Mouse (Mus musculus) midbrain, postnatal 0 days (tissue): Measurements from ENCODE around the gene Speer4c. TPM values are rescaled to one million over a fixed set of nuclear protein-coding genes. Genes with fewer than 3 reads are reported as not detected.
"Not testable (repeated sequence)": the region's sequence is repeated elsewhere in the genome, so short reads cannot be mapped to it uniquely, and the experiment has no call there.

ENCODE experiments used
- ATAC-seq: fragments of 200-750 bp; cut with Nextera tagmentation; 2 replicates; pipeline ENCODE4 v1.8.0; 2017; ENCODE audit warnings: moderate number of reproducible peaks, mild to moderate bottlenecking, moderate TSS enrichment, moderate library complexity; ENCODE audit not compliant: low FRiP score
- DNase-seq: peaks from one replicate; pipeline ENCODE4 v3.0.0-alpha.2; 2015; ENCODE audit warnings: low spot score
- H3K27ac ChIP-seq: fragments of 300-500 bp; sonication (generic); 2 replicates; pipeline ENCODE4 v1.5.1; 2014; ENCODE audit warnings: low read depth, mild to moderate bottlenecking, low read length, mixed read lengths
- H3K27me3 ChIP-seq: fragments of 300-500 bp; sonication (generic); 2 replicates; pipeline ENCODE4 v1.6.1; 2014; ENCODE audit warnings: low read length, control low read depth, mixed read lengths; ENCODE audit not compliant: insufficient read depth
- H3K36me3 ChIP-seq: fragments of 300-500 bp; sonication (generic); 2 replicates; pipeline ENCODE4 v1.6.1; 2014; ENCODE audit warnings: low read length, control low read depth, mixed read lengths; ENCODE audit not compliant: insufficient read depth
- H3K4me1 ChIP-seq: fragments of 300-500 bp; sonication (generic); 2 replicates; pipeline ENCODE4 v1.6.1; 2014; ENCODE audit warnings: mild to moderate bottlenecking, control low read depth, antibody characterized with exemption, low read length, mixed read lengths; ENCODE audit not compliant: insufficient read depth
- H3K4me2 ChIP-seq: fragments of 300-500 bp; sonication (generic); 2 replicates; pipeline ENCODE4 v1.6.1; 2014; ENCODE audit warnings: low read depth, mild to moderate bottlenecking, low read length, mixed read lengths; ENCODE audit not compliant: poor library complexity, severe bottlenecking
- H3K4me3 ChIP-seq: fragments of 300-500 bp; sonication (generic); 2 replicates; pipeline ENCODE4 v1.5.1; 2014; ENCODE audit warnings: low read depth, mild to moderate bottlenecking, low read length, moderate library complexity
- H3K9ac ChIP-seq: fragments of 300-500 bp; sonication (generic); replicated peaks from 2 replicates; pipeline ENCODE4 v1.6.1; 2014; ENCODE audit warnings: mild to moderate bottlenecking, low read length, moderate library complexity, mixed read lengths; ENCODE audit not compliant: poor library complexity, severe bottlenecking
- H3K9me3 ChIP-seq: fragments of 300-500 bp; sonication (generic); 2 replicates; pipeline ENCODE4 v1.6.1; 2016; ENCODE audit warnings: low read length, control low read depth
- WGBS: fragments of 180-500 bp; shearing (Covaris S2); extraction: QIAGEN DNeasy Blood & Tissue Kit; methylation state at CpG from one replicate; pipeline ENCODE4 v1.1.7; 2014; 5-methylcytosine and 5-hydroxymethylcytosine counted together
- polyA plus RNA-seq: library from polyadenylated mRNA; unstranded; fragments of >200 nt; fragmentation: Nextera tagmentation; extraction: Ambion mirVana; gene quantifications from 2 replicates; pipeline ENCODE4 v1.2.1, GENCODE M21; 2015
- total RNA-seq: library from RNA; depleted of rRNA; stranded (reverse); fragments of >200 nt; gene quantifications from 2 replicates; pipeline ENCODE4 v1.2.3, GENCODE M21; 2014

The Speer4c gene
- total and polyA plus RNA-seq, 2 experiments from 2014 or later: 0.20 TPM; not detected in 1

GRCm38 (mm10) chr5:15688874-15689658 lies 25.0 kb downstream of the Speer4c start:
- not testable (repeated sequence) for H3K4me3 ChIP-seq, H3K4me2 ChIP-seq, DNase-seq, H3K9ac ChIP-seq, H3K36me3 ChIP-seq, H3K4me1 ChIP-seq, H3K27ac ChIP-seq, H3K27me3 ChIP-seq
- 63% methylated on average over 4 of the region's 4 CpGs for WGBS
- peaks cover 22% of the 10 kb centered on the region for H3K9me3 ChIP-seq
- ATAC-seq: peak; percentile 83

DNA sequence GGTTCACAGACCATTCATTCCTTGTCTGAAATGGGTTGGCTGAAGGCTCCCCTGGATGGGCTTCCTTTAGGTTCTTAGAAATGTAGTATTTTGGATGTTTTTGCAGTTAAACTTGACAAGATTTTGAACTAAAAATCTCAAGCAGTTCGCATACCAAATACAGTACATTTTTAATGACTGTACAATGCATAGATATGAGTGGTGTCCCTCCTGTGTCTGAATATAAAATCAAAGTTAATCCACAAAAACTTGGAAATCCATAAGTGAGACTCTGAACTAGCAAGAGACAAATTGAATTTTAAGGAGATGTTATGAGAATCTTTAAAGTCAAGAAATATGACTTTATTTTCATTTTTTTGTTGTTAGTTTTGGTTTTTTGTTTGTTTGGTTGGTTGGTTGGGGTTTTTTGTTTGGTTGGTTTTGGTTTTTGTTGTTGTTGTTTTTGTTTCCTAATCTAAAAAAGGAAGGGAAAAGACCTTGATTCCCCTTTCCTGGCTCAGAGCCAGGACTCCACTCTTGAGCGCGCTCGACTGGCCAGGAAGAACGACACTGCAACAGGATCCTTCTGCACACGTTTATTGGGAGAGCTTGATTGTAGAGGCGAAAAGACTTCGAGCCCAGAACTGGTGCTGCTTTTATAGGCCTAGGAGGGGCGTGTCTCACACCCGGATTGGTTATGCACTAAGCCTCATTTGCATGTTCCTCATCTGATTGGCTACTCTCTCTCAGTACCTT lies 32.6 kb downstream of the Speer4c start:
- H3K9me3 ChIP-seq, DNase-seq, H3K4me2 ChIP-seq, H3K9ac ChIP-seq, H3K27me3 ChIP-seq, H3K36me3 ChIP-seq, H3K27ac ChIP-seq, H3K4me3 ChIP-seq, H3K4me1 ChIP-seq: not testable (repeated sequence)
- 82% methylated on average over 7 of the region's 10 CpGs for WGBS
- ATAC-seq: peak; percentile 76

DNA sequence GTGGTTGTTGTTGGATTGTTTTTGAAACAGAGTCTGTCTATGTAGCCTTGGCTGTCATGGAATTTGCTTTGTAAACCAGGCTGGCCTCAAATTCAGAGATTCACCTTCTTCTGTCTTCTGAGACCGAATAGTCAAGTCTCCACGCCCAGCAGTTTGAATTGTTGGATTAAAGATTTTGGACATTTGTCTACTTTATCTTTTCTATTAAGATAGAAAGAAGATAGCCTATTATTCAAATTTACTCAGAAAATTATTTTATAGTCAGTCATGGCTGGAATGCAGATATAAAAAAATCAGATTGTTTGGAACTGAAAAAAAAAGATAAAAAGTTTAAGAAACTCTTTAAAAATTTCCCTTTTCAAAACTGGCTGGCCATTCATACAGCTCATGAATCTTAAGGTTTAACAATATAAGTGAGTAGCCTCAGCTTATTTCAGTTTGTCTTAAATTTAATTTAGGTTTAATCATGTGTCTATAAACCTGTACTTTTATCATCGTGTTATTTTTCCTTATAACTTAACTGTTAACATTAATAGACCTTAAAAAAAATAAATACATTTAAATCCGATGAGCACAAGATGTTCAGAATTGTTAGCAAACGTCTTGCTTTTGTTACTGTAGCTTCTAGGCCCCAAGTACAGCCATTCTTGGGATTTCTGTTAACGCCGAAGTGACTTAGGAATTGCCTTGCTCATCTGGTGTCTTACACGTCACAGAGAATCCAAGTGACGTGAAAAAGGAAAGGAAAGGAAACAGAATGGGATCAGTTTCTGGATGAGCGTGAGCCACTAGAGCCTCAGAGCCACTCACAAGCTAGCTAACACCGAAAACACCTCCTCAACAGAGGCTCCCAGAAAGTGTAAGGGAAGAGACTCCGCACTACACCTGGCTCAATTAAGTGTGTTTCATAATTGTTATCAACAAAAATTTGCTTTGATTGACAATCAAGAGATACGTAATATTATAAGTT lies 33.8 kb downstream of the Speer4c start:
- not testable (repeated sequence) for H3K36me3 ChIP-seq, H3K4me3 ChIP-seq, H3K4me1 ChIP-seq, H3K27ac ChIP-seq, DNase-seq, H3K27me3 ChIP-seq, H3K9me3 ChIP-seq, H3K9ac ChIP-seq, H3K4me2 ChIP-seq
- ATAC-seq: peak; percentile 83
- WGBS: 69% methylated on average over 13 of the region's 13 CpGs

GRCm38 (mm10) chr5:15678907-15679306 lies 35.2 kb downstream of the Speer4c start:
- not testable (repeated sequence) for H3K4me3 ChIP-seq, H3K9ac ChIP-seq, H3K4me1 ChIP-seq, DNase-seq, H3K36me3 ChIP-seq, H3K4me2 ChIP-seq, H3K27ac ChIP-seq, H3K27me3 ChIP-seq, H3K9me3 ChIP-seq, ATAC-seq
- 64% methylated on average over 2 of the region's 2 CpGs for WGBS

GRCm38 (mm10) chr5:15677750-15678149 lies 36.3 kb downstream of the Speer4c start:
- H3K9ac ChIP-seq, H3K36me3 ChIP-seq, H3K4me3 ChIP-seq, H3K27ac ChIP-seq, H3K4me2 ChIP-seq, ATAC-seq, DNase-seq, H3K27me3 ChIP-seq, H3K4me1 ChIP-seq: not testable (repeated sequence)
- H3K9me3 ChIP-seq: peaks cover 11% of the 10 kb centered on the region; the same call in 1 of the 2 replicates
- 78% methylated on average over 2 of the region's 4 CpGs for WGBS

DNA sequence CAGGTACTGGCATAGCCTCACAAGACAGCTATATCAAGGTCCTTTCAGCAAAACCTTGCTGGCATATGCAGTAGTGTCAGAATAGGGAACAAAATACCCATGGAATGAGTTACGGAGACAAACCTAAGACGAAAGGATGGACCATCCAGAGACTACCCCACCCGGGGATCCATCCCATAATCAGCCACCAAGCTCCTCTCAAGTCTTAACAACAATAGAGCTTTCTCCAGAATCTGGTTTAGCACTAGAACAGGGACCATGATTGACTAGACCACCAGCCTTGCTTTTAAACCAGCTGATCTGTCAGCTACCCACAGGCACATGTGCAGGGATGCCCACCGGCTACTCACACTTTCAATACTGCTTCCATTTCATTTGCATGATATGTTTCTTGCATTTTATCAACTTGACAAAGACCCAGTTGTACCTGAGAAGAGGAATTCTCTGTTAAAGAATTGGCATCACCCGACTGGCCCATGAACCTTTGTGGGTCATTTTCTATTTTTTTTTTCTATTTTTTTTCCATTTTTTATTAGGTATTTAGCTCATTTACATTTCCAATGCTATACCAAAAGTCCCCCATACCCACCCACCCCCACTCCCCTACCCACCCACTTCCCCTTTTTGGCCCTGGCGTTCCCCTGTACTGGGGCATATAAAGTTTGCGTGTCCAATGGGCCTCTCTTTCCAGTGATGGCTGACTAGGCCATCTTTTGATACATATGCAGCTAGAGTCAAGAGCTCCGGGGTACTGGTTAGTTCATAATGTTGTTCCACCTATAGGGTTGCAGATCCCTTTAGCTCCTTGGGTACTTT lies 39.4 kb downstream of the Speer4c start:
- peak; percentile 78 for ATAC-seq
- WGBS: 88% methylated on average over 5 of the region's 8 CpGs
- not testable (repeated sequence) for H3K4me3 ChIP-seq, H3K9ac ChIP-seq, H3K4me1 ChIP-seq, DNase-seq, H3K27me3 ChIP-seq, H3K36me3 ChIP-seq, H3K27ac ChIP-seq, H3K4me2 ChIP-seq
- H3K9me3 ChIP-seq: peaks cover 15% of the 10 kb centered on the region

DNA sequence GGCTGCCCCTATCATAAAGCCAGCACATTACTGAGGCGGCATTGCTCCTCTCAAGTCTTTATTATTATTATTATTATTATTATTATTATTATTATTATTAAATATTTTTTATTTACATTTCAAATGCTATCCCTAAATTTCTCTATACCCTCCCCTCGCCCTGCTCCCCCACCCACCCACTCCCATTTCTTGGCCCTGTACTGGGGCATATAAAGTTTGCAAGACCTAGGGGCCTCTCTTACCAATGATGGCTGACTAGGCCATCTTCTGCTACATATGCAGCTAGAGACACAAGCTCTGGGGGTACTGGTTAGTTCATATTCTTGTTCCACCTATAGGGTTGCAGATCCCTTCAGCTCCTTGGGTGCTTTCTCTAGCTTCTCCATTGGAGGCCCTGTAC lies 40.1 kb downstream of the Speer4c start:
- peaks cover 15% of the 10 kb centered on the region for H3K9me3 ChIP-seq
- WGBS: 83% methylated on average over 2 of the region's 2 CpGs
- not testable (repeated sequence) for ATAC-seq, H3K27me3 ChIP-seq, H3K9ac ChIP-seq, H3K27ac ChIP-seq, H3K4me3 ChIP-seq, DNase-seq, H3K4me2 ChIP-seq, H3K36me3 ChIP-seq, H3K4me1 ChIP-seq

DNA sequence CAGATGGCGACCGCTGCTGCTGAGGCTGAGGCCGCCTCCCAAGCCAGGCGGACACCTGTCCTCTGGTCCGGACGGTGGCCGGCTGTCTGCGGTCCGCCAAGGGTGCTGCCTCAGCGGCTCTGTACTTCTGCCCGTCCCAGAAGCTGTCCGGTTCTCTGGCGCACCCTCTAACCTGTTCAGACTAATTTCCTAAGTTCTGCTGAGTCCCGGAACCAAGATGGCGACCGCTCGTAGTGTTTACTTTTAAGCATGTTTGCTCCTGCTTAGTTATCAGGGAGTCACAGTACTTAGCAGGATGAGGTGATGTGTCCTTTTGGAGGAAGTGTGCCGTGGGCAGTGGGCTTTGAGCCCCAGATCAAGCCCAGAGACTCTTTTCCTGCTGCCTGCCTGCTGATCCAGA lies 43.3 kb downstream of the Speer4c start:
- peak; percentile 44; the same call in 1 of the 2 replicates for ATAC-seq
- DNase-seq, H3K4me3 ChIP-seq, H3K4me1 ChIP-seq, H3K36me3 ChIP-seq, H3K27me3 ChIP-seq, H3K27ac ChIP-seq, H3K4me2 ChIP-seq, H3K9ac ChIP-seq: not testable (repeated sequence)
- WGBS: 89% methylated on average over 7 of the region's 18 CpGs
- H3K9me3 ChIP-seq: peaks cover 11% of the 10 kb centered on the region
